Mouse (Mus musculus) liver, adult 2 months (tissue): ENCODE data around the gene Efemp2.

Experiments used
- CTCF ChIP-seq: fragments of 200-500 bp; IDR thresholded peaks from 2 replicates; pipeline ENCODE4 v1.5.1; 2011; ENCODE audit warnings: low read depth, low read length, control low read depth
- POLR2A ChIP-seq: fragments of 200-500 bp; IDR thresholded peaks from 2 replicates; pipeline ENCODE4 v1.6.1; 2011; ENCODE audit warnings: low read length, control low read depth; ENCODE audit not compliant: insufficient read depth; ENCODE audit errors: extremely low read depth

- TF ChIP-seq CTCF (no peak), POLR2A (no peak)
Measured at GRCm38 (mm10) chr19:5444954-5445353, 28.8 kb upstream of the Efemp2 start.
